Mouse (Mus musculus) frontal cortex, adult (tissue): ENCODE measurements around the gene Qtrt2.

Experiments
- ATAC-seq: cut with Nextera tagmentation; 2 replicates; pipeline ENCODE4 v1.9.2; 2017; ENCODE audit warnings: mild to moderate bottlenecking, moderate library complexity, mixed read lengths; ENCODE audit not compliant: low TSS enrichment

Gene Qtrt2

GRCm38 (mm10) chr16:43816321-43816720, 110.3 kb downstream of the Qtrt2 start:
- no peak for ATAC-seq

- ATAC-seq = no peak
Observed at GRCm38 (mm10) chr16:43814644-43815043, 112.0 kb downstream of the Qtrt2 start.
